Mouse (Mus musculus) liver, embryonic 11.5 days (tissue): ENCODE results near the gene Ccdc88a. TPM values are rescaled to one million over a fixed set of nuclear protein-coding genes. Genes with fewer than 3 reads are reported as not detected.

ENCODE experiments used
- ATAC-seq: fragments of 200-750 bp; cut with Nextera tagmentation; replicated peaks from 2 replicates; pipeline ENCODE4 v1.8.0; 2017; ENCODE audit warnings: moderate number of reproducible peaks, mild to moderate bottlenecking, moderate TSS enrichment, moderate library complexity; ENCODE audit not compliant: low FRiP score
- DNase-seq: peaks from one replicate; pipeline ENCODE4 v3.0.0-alpha.2; 2017; ENCODE audit warnings: low spot score
- H3K27ac ChIP-seq: fragments of 300-500 bp; sonication (generic); 2 replicates; pipeline ENCODE4 v1.5.1; 2014; ENCODE audit warnings: mild to moderate bottlenecking, low read depth, low read length, control low read depth
- H3K27me3 ChIP-seq: fragments of 300-500 bp; sonication (generic); replicated peaks from 2 replicates; pipeline ENCODE4 v1.6.1; 2014; ENCODE audit warnings: low read length, mixed read lengths; ENCODE audit not compliant: control insufficient read depth, insufficient read depth
- H3K36me3 ChIP-seq: fragments of 300-500 bp; sonication (generic); 2 replicates; pipeline ENCODE4 v1.6.1; 2014; ENCODE audit warnings: mild to moderate bottlenecking, low read length, moderate library complexity, mixed read lengths; ENCODE audit not compliant: control insufficient read depth, insufficient read depth
- H3K4me1 ChIP-seq: fragments of 300-500 bp; sonication (generic); replicated peaks from 2 replicates; pipeline ENCODE4 v1.6.1; 2014; ENCODE audit warnings: low read length, mixed read lengths; ENCODE audit not compliant: control insufficient read depth, insufficient read depth
- H3K4me2 ChIP-seq: fragments of 300-500 bp; sonication (generic); 2 replicates; pipeline ENCODE4 v1.6.1; 2014; ENCODE audit warnings: mild to moderate bottlenecking, control low read depth, moderate library complexity
- H3K4me3 ChIP-seq: fragments of 300-500 bp; sonication (generic); 2 replicates; pipeline ENCODE4 v1.5.1; 2014; ENCODE audit warnings: low read depth, low read length, control low read depth
- H3K9ac ChIP-seq: fragments of 300-500 bp; sonication (generic); 2 replicates; pipeline ENCODE4 v1.6.1; 2014; ENCODE audit warnings: low read depth, low read length, control low read depth
- H3K9me3 ChIP-seq: fragments of 300-500 bp; sonication (generic); 2 replicates; pipeline ENCODE4 v1.6.1; 2016; ENCODE audit warnings: low read length, inconsistent platforms, mixed read lengths; ENCODE audit not compliant: control insufficient read depth
- WGBS: fragments of 180-500 bp; shearing (Covaris S2); extraction: QIAGEN DNeasy Blood & Tissue Kit; methylation state at CpG from one replicate; pipeline ENCODE4 v1.1.7; 2014; 5-methylcytosine and 5-hydroxymethylcytosine counted together
- polyA plus RNA-seq: library from polyadenylated mRNA; unstranded; fragments of >200 nt; fragmentation: Nextera tagmentation; extraction: Ambion mirVana; gene quantifications from 2 replicates; pipeline ENCODE4 v1.2.1, GENCODE M21; 2014

The Ccdc88a gene
- polyA plus RNA-seq, 1 experiment from 2014 or later, result 12.8 TPM

- ATAC-seq (no peak), DNase-seq (no peak)
- Histone ChIP-seq H3K4me1 (peaks cover 6% of the 10 kb centered on the region), H3K36me3 (peaks cover 23% of the 10 kb centered on the region), H3K9me3 (no peaks in the 10 kb centered on the region), H3K9ac (peak overlapping the region; percentile 90), H3K27ac (peak overlapping the region; percentile 87; the same call in 1 of the 2 replicates), H3K27me3 (no peaks in the 10 kb centered on the region), H3K4me3 (peak overlapping the region; percentile 62), H3K4me2 (peak overlapping the region; percentile 76)
- WGBS, result 18% methylated on average over 23 of the region's 23 CpGs
These were observed 175.3 kb downstream of the Ccdc88a start for GRCm38 (mm10) chr11:29548504-29549424.

GRCm38 (mm10) chr11:29549425-29549778 lies 175.9 kb downstream of the Ccdc88a start:
- 60% methylated on average over 1 of the region's 1 CpGs for WGBS
- DNase-seq (no peak), ATAC-seq (no peak)
- Histone ChIP-seq H3K9me3 (no peaks in the 10 kb centered on the region), H3K4me1 (peaks cover 6% of the 10 kb centered on the region), H3K36me3 (peaks cover 18% of the 10 kb centered on the region), H3K4me3 (no peak overlapping the region), H3K27me3 (no peaks in the 10 kb centered on the region), H3K4me2 (no peak overlapping the region; the same call in 1 of the 2 replicates), H3K27ac (no peak overlapping the region), H3K9ac (no peak overlapping the region)

Other genes starting within 250 kb of the Ccdc88a start
- 60.4 and 72.3 TPM in 2 replicates for gene Pnpt1, start 242.9 kb upstream of the Ccdc88a start, polyA plus RNA-seq
- gene Ppp4r3b, start 200.8 kb upstream of the Ccdc88a start, polyA plus RNA-seq, result 74.1 and 78.8 TPM in 2 replicates
- 29.9 and 31.6 TPM in 2 replicates for gene Cfap36, start 126.2 kb upstream of the Ccdc88a start, polyA plus RNA-seq
- gene Prorsd1, start 141.4 kb downstream of the Ccdc88a start, polyA plus RNA-seq, result 49.2 and 52.0 TPM in 2 replicates
- gene Mtif2, start 152.8 kb downstream of the Ccdc88a start, polyA plus RNA-seq, result 38.3 and 44.7 TPM in 2 replicates
- 0.10 and 0.12 TPM in 2 replicates for gene Clhc1, start 174.3 kb downstream of the Ccdc88a start, polyA plus RNA-seq
- gene Rps27a, start 174.5 kb downstream of the Ccdc88a start, polyA plus RNA-seq, result 1,425 and 1,526 TPM in 2 replicates